Mouse (Mus musculus): ENCODE results near the gene Cyb561.

- no peak for TF ChIP-seq POLR2A (IDR thresholded peaks at IDR 0.05; ENCODE audit: control insufficient read depth in 1 of 2, insufficient read depth in 1 of 2, low read depth in 1 of 2, low read length in 2 of 2, poor library complexity in 1 of 2)
- TF ChIP-seq E2F4 (IDR thresholded peaks at IDR 0.05; ENCODE audit: borderline replicate concordance, low read depth, low read length) = no peak
- no peak for TF ChIP-seq EP300 (IDR thresholded peaks at IDR 0.05; ENCODE audit: low read depth in 1 of 2, low read length in 2 of 2)
- TF ChIP-seq USF2 (IDR thresholded peaks at IDR 0.05; ENCODE audit: borderline replicate concordance in 1 of 2, insufficient read depth in 1 of 2, low read depth in 1 of 2, low read length in 2 of 2) = no peak
- TF ChIP-seq ZNF384 (IDR thresholded peaks at IDR 0.05; ENCODE audit: low read depth, low read length) = no peak
- no peak for TF ChIP-seq POLR2AphosphoS5 (IDR thresholded peaks at IDR 0.05; ENCODE audit: borderline replicate concordance, low read depth, low read length)
- no peak for TF ChIP-seq TBP (IDR thresholded peaks at IDR 0.05; ENCODE audit: low read depth, low read length)
- no peak for TF ChIP-seq RAD21 (IDR thresholded peaks at IDR 0.05; ENCODE audit: low read depth, low read length)
Observed at GRCm38 (mm10) chr11:105975636-105976035, 22.5 kb upstream of the Cyb561 start.
